Mouse (Mus musculus) liver, postnatal 0 days (tissue): Measurements from ENCODE around the gene Ccdc162.

Experiments
- CTCF ChIP-seq: sonication (generic); IDR thresholded peaks from 2 replicates; pipeline ENCODE4 v1.5.1; 2016; ENCODE audit warnings: antibody characterized with exemption, low read depth
- EP300 ChIP-seq: IDR thresholded peaks from 2 replicates; pipeline ENCODE4 v1.6.1; 2016; ENCODE audit warnings: antibody characterized with exemption, low read depth, mild to moderate bottlenecking

- TF ChIP-seq EP300, result no peak
- peak; percentile 93 for TF ChIP-seq CTCF
These were observed 33.7 kb downstream of the Ccdc162 start for GRCm38 (mm10) chr10:41682546-41683393.
